Mouse (Mus musculus) Patski (cell line): ENCODE results near the gene Bet1l. TPM values are rescaled to one million over a fixed set of nuclear protein-coding genes. Genes with fewer than 3 reads are reported as not detected.

Experiments
- ATAC-seq: fragments of 100-300 bp; one replicate; pipeline ENCODE4 v1.8.0; 2021
- CTCF ChIA-PET: fragments of 350-600 bp; sonication (Branson Sonifier 250); formaldehyde crosslinking; loops from one replicate; lab custom pipeline; 2022; ENCODE audit warnings: inconsistent platforms; lab: Charles Lee
- POLR2A ChIA-PET: fragments of 350-600 bp; sonication (Branson Sonifier 250); formaldehyde crosslinking; loops from one replicate; lab custom pipeline; 2022; ENCODE audit warnings: antibody characterized with exemption, inconsistent platforms; lab: Charles Lee
- DNase-seq: peaks from one replicate; pipeline ENCODE4 v3.0.0-alpha.2; 2011; ENCODE audit warnings: low read depth, low spot score
- H3K27me3 ChIP-seq: fragments of 371-371 bp; one replicate; pipeline ENCODE4 v1.5.1; 2021
- CTCF ChIP-seq: fragments of 100-300 bp; IDR thresholded peaks from one replicate; pipeline ENCODE4 v1.5.1; 2021
- in situ Hi-C: fragments of 300-500 bp; cut with MboI; formaldehyde crosslinking; loops from 3 replicates; pipeline ENCODE4 v1.11.1; 2018; ENCODE audit warnings: low pct_unique_long_range_greater_than_20kb, mixed read lengths
- polyA plus RNA-seq: library from polyadenylated mRNA; unstranded; gene quantifications from one replicate; pipeline ENCODE4 v1.2.3, GENCODE M21; 2021

Bet1l gene
- polyA plus RNA-seq, result 28.0 TPM

DNA sequence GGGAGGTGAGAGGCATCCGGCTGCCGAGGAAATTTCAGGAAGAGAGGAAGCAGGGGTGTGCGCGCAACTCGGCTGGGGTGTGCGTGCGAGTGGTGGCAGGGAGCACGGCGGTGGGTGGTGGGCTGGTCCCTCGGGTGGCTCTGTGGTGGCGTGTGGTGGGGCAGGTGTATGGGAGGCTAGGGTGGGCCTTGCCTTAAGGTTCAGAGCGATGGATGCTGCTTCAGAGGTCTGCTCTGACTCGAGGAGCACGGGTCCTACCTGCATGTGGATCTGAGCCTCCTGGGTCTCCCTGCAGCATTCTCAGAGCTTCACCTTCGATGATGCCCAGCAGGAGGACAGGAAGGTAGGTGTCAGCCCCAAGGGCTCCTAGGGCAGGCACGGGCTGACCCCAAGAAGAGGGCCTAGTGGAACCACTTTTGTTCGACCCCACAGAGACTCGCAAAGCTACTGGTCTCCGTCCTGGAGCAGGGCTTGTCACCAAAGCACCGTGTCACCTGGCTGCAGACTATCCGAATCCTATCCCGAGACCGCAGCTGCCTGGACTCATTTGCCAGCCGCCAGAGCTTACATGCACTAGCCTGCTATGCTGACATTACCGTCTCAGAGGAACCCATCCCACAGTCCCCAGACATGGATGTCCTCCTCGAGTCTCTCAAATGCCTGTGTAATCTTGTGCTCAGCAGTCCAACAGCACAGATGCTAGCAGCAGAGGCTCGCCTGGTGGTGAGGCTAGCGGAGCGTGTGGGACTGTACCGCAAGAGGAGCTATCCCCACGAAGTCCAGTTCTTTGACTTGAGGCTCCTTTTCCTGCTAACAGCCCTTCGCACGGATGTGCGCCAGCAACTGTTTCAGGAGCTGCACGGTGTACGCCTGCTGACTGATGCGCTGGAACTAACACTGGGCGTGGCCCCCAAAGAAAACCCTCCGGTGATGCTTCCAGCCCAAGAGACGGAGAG is at the start of gene Bet1l:
Bet1l (minus strand) TSS at position 28 of the 956 bp plus-strand sequence.
- CTCF ChIA-PET, result interaction anchor here (1.2 to 4.5 kb wide), 4 partner anchors 14 to 45 kb away, joined by 3 to 22 read pairs (median 3); no protein-coding TSS in a partner anchor
- in situ Hi-C loops, result no loop called here
- ATAC-seq (peak; percentile 2), DNase-seq (no peak)
- no peaks in the 10 kb centered on the region for H3K27me3 ChIP-seq
- POLR2A ChIA-PET, result interaction anchor here (1.0 to 2.3 kb wide), 3 partner anchors 10 to 24 kb away, joined by 3 to 10 read pairs (median 6); partner anchors contain the start of genes Odf3, Psmd13 and Sirt3
- TF ChIP-seq CTCF, result no peak

DNA sequence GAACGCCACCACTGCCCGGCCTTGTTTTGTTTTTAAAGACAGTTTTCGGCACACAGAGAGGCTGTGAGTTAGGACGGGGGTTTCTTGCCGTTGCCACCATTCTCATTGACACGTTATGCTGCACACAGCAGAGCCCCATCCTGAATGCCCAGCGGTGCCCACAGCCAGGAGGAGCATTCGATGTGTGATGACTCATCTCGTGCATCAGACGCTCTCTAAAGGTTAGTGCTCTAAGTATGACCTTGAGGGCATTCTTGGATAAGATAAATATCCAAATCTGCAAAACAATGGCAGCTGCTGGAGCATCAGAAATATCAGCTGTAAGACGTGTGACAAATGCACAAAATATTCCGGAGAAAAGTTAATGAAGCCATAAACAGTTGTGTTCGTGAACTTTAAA is 49.8 kb upstream of the Bet1l start:
- in situ Hi-C loops, result no loop called here
- CTCF ChIA-PET, result interaction anchor here (1.1 to 2.0 kb wide), 4 partner anchors 8 to 62 kb away, joined by 3 to 7 read pairs (median 5); partner anchors contain the start of gene Scgb1c1
- H3K27me3 ChIP-seq, result no peaks in the 10 kb centered on the region
- no peak for TF ChIP-seq CTCF
- DNase-seq (no peak), ATAC-seq (no peak)
- POLR2A ChIA-PET, result no interaction called here

DNA sequence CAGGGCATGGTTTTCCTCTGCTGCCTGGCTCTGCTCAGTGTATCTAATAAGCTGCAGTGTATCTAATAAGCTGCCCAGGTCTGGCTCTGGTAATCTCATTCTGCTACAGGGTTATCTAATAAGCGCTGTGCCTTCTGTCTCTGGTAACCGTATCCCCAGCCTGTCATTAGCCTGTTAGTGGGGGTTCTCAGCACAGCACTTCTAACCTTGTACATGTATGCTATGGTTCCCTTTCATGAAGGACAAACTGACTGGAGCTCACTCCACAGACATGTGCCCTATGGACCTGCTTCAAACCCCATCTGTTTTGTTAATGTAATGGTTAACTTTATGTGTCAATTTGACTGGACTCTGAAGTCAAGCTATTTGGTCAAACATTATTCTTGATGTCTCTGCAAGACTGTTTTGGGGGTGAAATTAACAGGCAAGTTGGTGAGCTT is 48.3 kb upstream of the Bet1l start:
- DNase-seq (no peak), ATAC-seq (no peak)
- H3K27me3 ChIP-seq, result no peaks in the 10 kb centered on the region
- in situ Hi-C loops, result no loop called here
- TF ChIP-seq CTCF, result no peak
- ChIA-PET CTCF (interaction anchor here (0.8 kb wide), 1 partner anchor 69 kb away, joined by 3 read pairs; no protein-coding TSS in a partner anchor), POLR2A (interaction anchor here (0.6 kb wide), 1 partner anchor 11 kb away, joined by 3 read pairs; no protein-coding TSS in a partner anchor)

DNA sequence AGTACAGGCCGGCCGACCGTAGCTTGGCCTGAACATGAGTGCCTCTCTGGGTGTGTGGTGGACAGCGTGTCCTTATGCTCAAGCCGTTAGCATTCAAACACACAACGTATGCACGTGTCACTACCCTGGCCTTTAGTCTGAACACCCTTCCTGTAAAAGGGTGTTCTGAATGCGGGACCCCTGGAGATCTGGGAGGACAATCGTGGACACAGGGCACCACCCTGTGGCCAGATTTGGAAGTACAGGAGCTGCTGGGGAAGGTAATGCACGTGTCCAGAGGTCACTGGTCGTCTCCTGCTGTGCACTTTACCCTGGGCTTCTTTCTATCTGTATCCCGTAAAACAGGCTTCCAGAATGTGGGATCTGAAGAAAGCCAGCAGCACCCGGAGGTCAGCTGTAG is 45.8 kb upstream of the Bet1l start:
- DNase-seq (no peak), ATAC-seq (peak; percentile 48)
- in situ Hi-C loops, result loop anchor here (5.0 kb wide), 1 partner anchor 61 kb away; no protein-coding TSS in a partner anchor
- CTCF ChIA-PET, result interaction anchor here (0.7 to 2.1 kb wide), 14 partner anchors 9 to 62 kb away, joined by 3 to 13 read pairs (median 4); partner anchors contain the start of genes Bet1l, Odf3, Pgghg and Psmd13
- TF ChIP-seq CTCF, result peak; percentile 93
- H3K27me3 ChIP-seq, result no peaks in the 10 kb centered on the region
- POLR2A ChIA-PET, result interaction anchor here (0.6 to 0.7 kb wide), 2 partner anchors 38 to 49 kb away, joined by 3 to 4 read pairs; no protein-coding TSS in a partner anchor

DNA sequence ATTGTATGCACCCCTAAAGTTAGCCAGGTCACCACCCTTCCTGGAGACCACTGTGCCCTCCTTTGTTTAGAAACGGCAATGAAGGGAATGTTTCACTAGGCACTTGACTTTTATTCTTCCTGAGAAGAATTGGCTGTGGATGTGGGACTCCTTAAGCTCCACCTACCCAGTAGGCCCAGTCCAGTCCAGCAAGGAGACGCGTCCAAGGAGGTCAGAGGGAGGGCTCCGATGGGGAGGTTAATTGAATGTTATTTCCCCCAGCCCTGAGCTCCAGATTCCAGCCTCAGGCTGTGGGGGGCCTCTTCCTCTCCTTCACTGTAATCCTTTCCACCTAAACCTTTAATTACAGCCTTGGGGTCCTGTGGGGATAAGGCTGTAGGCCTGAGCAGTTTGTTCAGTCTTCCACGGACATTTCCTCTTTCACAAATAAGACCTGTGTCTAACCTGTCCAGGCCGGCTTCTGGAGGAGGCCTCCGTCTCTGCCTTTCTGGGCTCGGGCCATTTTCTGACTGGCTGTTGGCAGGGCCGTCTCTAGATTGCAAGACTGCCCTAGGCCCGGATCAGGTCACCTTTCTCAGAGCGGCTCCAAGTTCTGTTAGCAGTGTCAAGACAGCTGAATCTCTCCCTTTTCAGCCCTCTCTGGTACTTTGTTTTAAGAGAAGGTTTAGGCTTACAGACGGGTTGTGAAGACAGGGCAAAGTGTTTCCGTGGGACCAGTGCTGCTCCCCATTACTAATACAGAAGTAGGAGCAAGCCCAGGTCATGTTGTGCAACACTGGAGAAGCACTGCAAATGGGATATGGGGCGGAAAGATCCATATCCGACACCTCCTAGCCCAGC is 44.9 kb upstream of the Bet1l start:
- ChIA-PET CTCF (interaction anchor here (0.7 to 2.1 kb wide), 11 partner anchors 8 to 61 kb away, joined by 3 to 13 read pairs (median 5); partner anchors contain the start of genes Bet1l, Odf3, Pgghg and Psmd13), POLR2A (no interaction called here)
- DNase-seq (no peak), ATAC-seq (no peak)
- TF ChIP-seq CTCF, result no peak
- in situ Hi-C loops, result loop anchor here (5.0 kb wide), 1 partner anchor 60 kb away; no protein-coding TSS in a partner anchor
- H3K27me3 ChIP-seq, result no peaks in the 10 kb centered on the region

DNA sequence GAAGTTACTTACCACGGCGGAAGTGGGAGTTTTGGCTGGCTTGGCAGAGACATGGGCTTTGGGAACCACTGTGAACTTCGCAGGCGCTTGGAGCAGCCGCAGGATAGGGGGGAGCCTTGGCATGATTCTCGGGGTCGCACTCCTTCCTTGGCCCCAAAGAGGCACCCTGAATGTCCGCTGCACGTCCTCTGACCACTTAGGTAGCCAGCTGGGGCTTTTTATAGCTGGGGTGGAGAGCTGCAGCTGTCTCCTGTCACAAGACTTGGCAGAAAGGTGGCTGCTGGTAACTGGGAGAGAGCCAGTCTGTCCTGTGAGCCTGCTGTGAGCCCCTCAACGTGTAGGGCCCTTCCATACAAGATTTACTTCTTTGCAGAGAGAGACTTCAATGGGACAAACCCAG is 42.8 kb upstream of the Bet1l start, which contains the start of gene Cox8b:
Cox8b (minus strand) TSS at position 227 of the 400 bp plus-strand sequence.
- in situ Hi-C loops, result loop anchor here (5.0 kb wide), 1 partner anchor 58 kb away; no protein-coding TSS in a partner anchor
- CTCF ChIA-PET, result no interaction called here

DNA sequence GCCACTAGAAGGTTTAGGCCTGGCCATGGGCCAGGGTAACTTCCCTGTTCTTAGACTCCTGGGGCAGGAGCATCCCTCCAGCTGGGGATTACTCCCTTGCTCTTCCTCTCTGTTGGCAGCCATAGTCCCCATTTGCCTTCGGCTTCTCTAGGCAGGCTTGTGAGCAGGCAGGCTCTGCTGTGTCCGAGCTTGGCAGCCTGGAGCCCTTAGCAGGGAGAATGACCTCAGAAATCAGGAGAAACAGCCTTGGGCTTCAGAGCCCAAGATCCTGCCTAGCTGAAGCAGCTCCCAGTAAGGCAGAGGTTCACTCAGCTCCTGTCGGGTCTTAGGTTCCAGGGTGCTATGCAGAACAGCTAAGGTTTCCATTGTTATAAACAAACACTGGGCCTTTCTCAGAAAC is 41.7 kb upstream of the Bet1l start:
- DNase-seq (no peak), ATAC-seq (no peak)
- ChIA-PET CTCF (interaction anchor here (1.0 to 1.7 kb wide), 2 partner anchors 8 to 9 kb away, joined by 3 to 5 read pairs; no protein-coding TSS in a partner anchor), POLR2A (no interaction called here)
- in situ Hi-C loops, result no loop called here
- TF ChIP-seq CTCF, result no peak
- no peaks in the 10 kb centered on the region for H3K27me3 ChIP-seq

More for the DNA sequence above, 42.8 kb upstream of the Bet1l start, which contains the start of gene Cox8b:
- POLR2A ChIA-PET, result no interaction called here
- ATAC-seq (no peak), DNase-seq (no peak)
- TF ChIP-seq CTCF, result no peak
- H3K27me3 ChIP-seq, result no peaks in the 10 kb centered on the region

DNA sequence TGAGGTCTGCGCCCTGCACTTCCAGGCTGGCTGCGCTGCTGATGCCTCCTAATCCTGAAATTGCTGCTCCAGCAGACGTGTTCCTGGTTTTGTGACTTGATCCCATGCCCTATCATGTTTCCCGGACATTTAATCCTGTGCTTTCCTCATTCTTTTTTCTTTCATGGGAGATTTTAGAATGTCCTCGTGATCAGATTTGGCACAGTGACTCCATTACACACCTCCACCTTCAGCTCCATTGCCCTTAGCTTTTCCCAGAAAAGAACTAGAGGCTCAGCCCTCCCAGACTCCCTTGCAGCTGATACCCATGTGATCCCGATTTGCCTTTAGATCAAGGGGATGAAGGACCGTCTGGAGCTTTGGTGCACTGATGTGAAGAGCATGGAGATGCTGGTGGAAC is 40.5 kb upstream of the Bet1l start:
- DNase-seq (no peak), ATAC-seq (no peak)
- in situ Hi-C loops, result no loop called here
- no peak for TF ChIP-seq CTCF
- ChIA-PET CTCF (no interaction called here), POLR2A (no interaction called here)
- no peaks in the 10 kb centered on the region for H3K27me3 ChIP-seq

DNA sequence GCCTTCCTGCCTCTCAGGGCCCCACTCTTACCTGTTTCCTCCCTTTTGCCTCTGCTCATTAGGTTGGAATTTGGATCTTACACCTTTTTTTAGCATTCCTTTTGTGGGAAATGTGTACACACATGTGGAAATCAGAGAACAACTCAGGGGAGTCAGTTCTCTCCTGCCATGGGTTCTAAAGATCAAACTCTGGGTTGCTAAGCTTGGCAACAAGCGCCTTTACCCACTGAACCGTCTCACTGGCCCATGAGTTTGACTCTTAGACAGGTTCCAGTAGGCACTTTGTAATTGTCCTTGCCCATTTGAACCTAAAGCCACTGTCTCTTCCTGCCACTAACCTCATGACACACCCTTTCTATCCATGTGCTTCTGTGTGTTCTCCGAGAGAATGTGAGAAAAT is 37.2 kb upstream of the Bet1l start:
- in situ Hi-C loops, result no loop called here
- ATAC-seq (no peak), DNase-seq (no peak)
- H3K27me3 ChIP-seq, result no peaks in the 10 kb centered on the region
- POLR2A ChIA-PET, result interaction anchor here (0.6 kb wide), 1 partner anchor 13 kb away, joined by 3 read pairs; the partner anchor contains the start of gene Psmd13
- CTCF ChIA-PET, result interaction anchor here (1.6 kb wide), 1 partner anchor 9 kb away, joined by 3 read pairs; no protein-coding TSS in a partner anchor
- no peak for TF ChIP-seq CTCF
